Mouse (Mus musculus) megakaryocyte-erythroid progenitor cell, adult 5 weeks (primary cell): ENCODE results near the gene Acacb. TPM values are rescaled to one million over a fixed set of nuclear protein-coding genes. Genes with fewer than 3 reads are reported as not detected.

Experiments
- polyA plus RNA-seq: library from polyadenylated mRNA; stranded (reverse); fragments of >175 nt; gene quantifications from 2 replicates; pipeline ENCODE4 v1.2.3, GENCODE M21; 2012

The Acacb gene
- polyA plus RNA-seq, result 1.2 and 1.5 TPM in 2 replicates

GRCm38 (mm10) chr5:114146028-114146888 lies at the start of gene Acacb:
Gene Acacb, plus strand, starts transcription at chr5:114146535.

GRCm38 (mm10) chr5:114127374-114128349 lies 18.7 kb upstream of the Acacb start, which contains the start of gene Alkbh2:
Gene Alkbh2, minus strand, starts transcription at chr5:114128218.

GRCm38 (mm10) chr5:114130211-114130605 lies 16.1 kb upstream of the Acacb start, which contains the start of gene Ung:
Gene Ung, plus strand, starts transcription at chr5:114130386.

GRCm38 (mm10) chr5:114273693-114274402 lies 127.5 kb downstream of the Acacb start, which contains the start of gene Foxn4:
Gene Foxn4, minus strand, starts transcription at chr5:114273807.

GRCm38 (mm10) chr5:114288874-114289273 lies 142.5 kb downstream of the Acacb start, which contains the start of gene Myo1h:
Gene Myo1h, plus strand, starts transcription at chr5:114289166.

Other genes with a start within 250 kb of the Acacb start
- gene Coro1c, start 237.8 kb upstream of the Acacb start, polyA plus RNA-seq, result 39.9 and 42.0 TPM in 2 replicates
- 10.6 and 13.3 TPM in 2 replicates for gene Ssh1, start 152.6 kb upstream of the Acacb start, polyA plus RNA-seq
- not detected in 2 replicates for gene Dao, start 142.8 kb upstream of the Acacb start, polyA plus RNA-seq
- 7.3 and 8.9 TPM in 2 replicates for gene Usp30, start 81.1 kb upstream of the Acacb start, polyA plus RNA-seq
- gene Svop, start 55.0 kb upstream of the Acacb start, polyA plus RNA-seq, result not detected in 2 replicates
- gene Alkbh2, start 18.3 kb upstream of the Acacb start, polyA plus RNA-seq, result 26.0 and 27.6 TPM in 2 replicates
- gene Ung, start 16.1 kb upstream of the Acacb start, polyA plus RNA-seq, result 79.8 and 88.8 TPM in 2 replicates
- 0.17 TPM in 2 replicates for gene Foxn4, start 127.3 kb downstream of the Acacb start, polyA plus RNA-seq
- gene Myo1h, start 142.6 kb downstream of the Acacb start, polyA plus RNA-seq, result 0.17 and 0.41 TPM in 2 replicates
- 77.2 and 80.6 TPM in 2 replicates for gene Kctd10, start 234.0 kb downstream of the Acacb start, polyA plus RNA-seq
- 62.7 and 63.3 TPM in 2 replicates for gene Ube3b, start 234.1 kb downstream of the Acacb start, polyA plus RNA-seq